Mouse (Mus musculus) cerebral cortex, adult 2 months (tissue): ENCODE measurements around the gene Spata16.

ENCODE experiments used
- WGBS: fragments of 180-500 bp; shearing (Covaris S2); methylation state at CpG from one replicate; pipeline ENCODE4 v1.1.7; 2018; 5-methylcytosine and 5-hydroxymethylcytosine counted together

Spata16 gene

GRCm38 (mm10) chr3:26637402-26637801 lies at the start of gene Spata16:
Spata16 (plus strand) TSS chr3:26637620.
- WGBS, result 80% methylated on average over 11 of the region's 11 CpGs

- whole genome bisulfite sequencing, result 94% methylated on average over 1 of the region's 1 CpGs
Observed at GRCm38 (mm10) chr3:26604861-26605260, 32.6 kb upstream of the Spata16 start.

GRCm38 (mm10) chr3:26608531-26608930 lies 28.9 kb upstream of the Spata16 start:
- WGBS, result 93% methylated on average over 5 of the region's 5 CpGs

GRCm38 (mm10) chr3:26639214-26639613 lies 1.8 kb downstream of the Spata16 start:
- WGBS, result 29% methylated on average over 9 of the region's 9 CpGs

- WGBS, result 60% methylated on average over 8 of the region's 8 CpGs
Observed at GRCm38 (mm10) chr3:26639851-26640250, 2.4 kb downstream of the Spata16 start.

GRCm38 (mm10) chr3:26640321-26641075 lies 3.1 kb downstream of the Spata16 start:
- 65% methylated on average over 8 of the region's 8 CpGs for WGBS

- 59% methylated on average over 15 of the region's 15 CpGs for WGBS
Observed at GRCm38 (mm10) chr3:26641351-26642249, 4.2 kb downstream of the Spata16 start.

GRCm38 (mm10) chr3:26644136-26644535 lies 6.7 kb downstream of the Spata16 start:
- WGBS, result 70% methylated on average over 1 of the region's 1 CpGs

GRCm38 (mm10) chr3:26646834-26647233 lies 9.4 kb downstream of the Spata16 start:
- WGBS, result 44% methylated on average over 7 of the region's 7 CpGs

GRCm38 (mm10) chr3:26685832-26686231 lies 48.4 kb downstream of the Spata16 start:
- WGBS, result 39% methylated on average over 3 of the region's 3 CpGs

- WGBS, result 71% methylated on average over 5 of the region's 5 CpGs
Observed at GRCm38 (mm10) chr3:26709492-26709891, 72.1 kb downstream of the Spata16 start.

GRCm38 (mm10) chr3:26727526-26727925 lies 90.1 kb downstream of the Spata16 start:
- WGBS, result 54% methylated on average over 6 of the region's 6 CpGs

GRCm38 (mm10) chr3:26750492-26750891 lies 113.1 kb downstream of the Spata16 start:
- 75% methylated on average over 2 of the region's 2 CpGs for WGBS

GRCm38 (mm10) chr3:26752441-26752840 lies 115.0 kb downstream of the Spata16 start:
- 89% methylated on average over 6 of the region's 6 CpGs for WGBS

GRCm38 (mm10) chr3:26793334-26794101 lies 156.1 kb downstream of the Spata16 start:
- 60% methylated on average over 12 of the region's 12 CpGs for WGBS

GRCm38 (mm10) chr3:26795851-26796538 lies 158.6 kb downstream of the Spata16 start:
- 73% methylated on average over 7 of the region's 7 CpGs for WGBS

GRCm38 (mm10) chr3:26796954-26797353 lies 159.5 kb downstream of the Spata16 start:
- 60% methylated on average over 1 of the region's 1 CpGs for WGBS

- 54% methylated on average over 8 of the region's 8 CpGs for WGBS
Observed at GRCm38 (mm10) chr3:26814307-26814706, 176.9 kb downstream of the Spata16 start.

GRCm38 (mm10) chr3:26815764-26816163 lies 178.3 kb downstream of the Spata16 start:
- 51% methylated on average over 5 of the region's 5 CpGs for WGBS

- 31% methylated on average over 5 of the region's 5 CpGs for WGBS
Observed at GRCm38 (mm10) chr3:26819398-26819797, 182.0 kb downstream of the Spata16 start.
